Mouse (Mus musculus) midbrain, embryonic 16.5 days (tissue): ENCODE data around the gene Kcna1. TPM values are rescaled to one million over a fixed set of nuclear protein-coding genes. Genes with fewer than 3 reads are reported as not detected.

ENCODE experiments used
- polyA plus RNA-seq: library from polyadenylated mRNA; unstranded; fragments of >200 nt; fragmentation: Nextera tagmentation; extraction: Ambion mirVana; gene quantifications from 2 replicates; pipeline ENCODE4 v1.2.1, GENCODE M21; 2015

The Kcna1 gene
- polyA plus RNA-seq, 1 experiment from 2014 or later = 1.4 TPM

Other genes starting within 250 kb of the Kcna1 start
- gene Kcna5, start 111.0 kb downstream of the Kcna1 start, polyA plus RNA-seq = 4.1 and 4.3 TPM in 2 replicates
- 22.7 and 28.8 TPM in 2 replicates for gene Kcna6, start 94.3 kb upstream of the Kcna1 start, polyA plus RNA-seq
- gene Ndufa9, start 202.8 kb upstream of the Kcna1 start, polyA plus RNA-seq = 176 and 185 TPM in 2 replicates
- 0.09 and 0.14 TPM in 2 replicates for gene Akap3, start 206.7 kb upstream of the Kcna1 start, polyA plus RNA-seq